Mouse (Mus musculus) heart, adult 9 months (tissue): ENCODE data around the gene Rpl23.

Experiments
- DNase-seq, 2 experiments: peaks; one replicate each; pipeline ENCODE4 v3.0.0; 2022; ENCODE audit warnings: low spot score in 2 of 2

Gene Rpl23

DNA sequence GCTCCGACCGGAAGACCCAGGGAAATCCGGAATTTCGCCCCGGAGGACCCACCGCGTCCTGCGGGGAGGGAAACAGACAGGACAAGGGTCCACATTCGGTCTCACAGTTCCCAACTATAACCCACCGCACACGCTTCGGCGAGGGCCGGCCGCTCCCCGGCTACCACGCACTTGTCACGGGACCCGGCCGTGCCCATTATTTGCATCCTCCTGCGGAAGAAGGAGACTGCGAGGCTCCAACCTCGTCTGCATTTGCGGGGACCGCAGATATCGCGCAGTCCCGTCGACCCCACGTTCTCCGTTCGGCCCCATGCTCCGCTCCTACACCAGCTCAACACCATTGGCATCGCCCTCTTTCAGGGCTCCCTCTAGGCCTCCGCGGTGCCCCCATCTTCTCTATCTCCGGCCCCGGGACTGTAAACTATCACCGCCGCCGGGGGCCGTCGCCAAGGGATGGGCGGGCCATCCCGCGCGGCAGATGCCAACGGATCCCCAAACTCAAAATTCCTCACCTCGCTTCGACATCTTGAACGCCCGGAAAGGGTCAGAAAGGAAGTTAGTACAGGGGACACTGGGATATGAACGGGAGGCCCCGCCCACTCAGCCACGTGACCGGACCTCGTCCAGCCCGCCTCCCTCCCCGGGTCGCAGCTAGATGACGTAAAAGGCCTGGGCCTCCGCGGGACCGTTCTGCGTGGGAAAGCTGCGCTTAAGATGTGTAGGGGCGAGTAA lies at the start of gene Rpl23:
TSS of gene Rpl23 (minus strand) at position 606 of the 732 bp plus-strand sequence.
- DNase-seq, result peak; percentile 98 to 99

DNA sequence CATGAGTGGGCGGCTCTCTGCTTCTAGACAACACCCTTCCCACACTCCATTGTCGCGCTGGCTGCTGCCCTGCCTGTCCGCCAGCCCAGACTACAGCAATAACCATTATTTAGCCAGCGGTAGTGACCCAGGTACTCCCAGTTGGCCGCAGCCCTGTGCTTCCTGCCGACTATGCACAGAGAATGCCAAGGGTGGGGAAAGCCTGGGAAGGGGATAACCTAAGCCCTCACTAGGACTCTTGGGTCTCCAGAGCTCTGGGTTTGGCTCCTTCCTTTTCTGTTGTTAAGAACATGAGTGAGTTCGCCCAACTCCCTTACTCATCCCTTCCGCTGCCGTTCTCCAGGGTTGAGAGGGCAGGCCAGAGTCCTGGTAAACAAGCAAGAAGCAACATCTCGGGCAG lies 49.8 kb upstream of the Rpl23 start:
- peak; percentile 59 to 60 for DNase-seq

DNA sequence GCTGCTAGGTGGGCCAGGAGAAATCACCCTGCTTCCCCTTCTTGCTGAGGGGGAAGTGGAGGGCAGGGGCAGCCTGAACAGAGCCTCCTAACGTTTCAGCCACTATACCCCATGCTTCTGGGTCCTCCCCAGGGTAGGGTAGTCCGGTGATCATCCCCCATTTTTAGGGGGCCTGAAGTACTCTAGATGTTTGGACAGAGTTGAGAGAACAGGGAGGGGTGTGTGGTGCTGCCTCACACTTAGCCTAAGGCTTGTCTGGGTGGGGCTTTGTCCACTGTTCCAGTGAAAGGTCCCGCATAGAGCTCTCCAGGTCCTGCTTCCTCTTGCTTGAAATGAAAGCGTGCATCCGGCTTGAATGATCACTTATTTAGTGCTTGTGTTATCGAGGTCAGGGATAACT lies 48.3 kb upstream of the Rpl23 start:
- DNase-seq, result no peak

DNA sequence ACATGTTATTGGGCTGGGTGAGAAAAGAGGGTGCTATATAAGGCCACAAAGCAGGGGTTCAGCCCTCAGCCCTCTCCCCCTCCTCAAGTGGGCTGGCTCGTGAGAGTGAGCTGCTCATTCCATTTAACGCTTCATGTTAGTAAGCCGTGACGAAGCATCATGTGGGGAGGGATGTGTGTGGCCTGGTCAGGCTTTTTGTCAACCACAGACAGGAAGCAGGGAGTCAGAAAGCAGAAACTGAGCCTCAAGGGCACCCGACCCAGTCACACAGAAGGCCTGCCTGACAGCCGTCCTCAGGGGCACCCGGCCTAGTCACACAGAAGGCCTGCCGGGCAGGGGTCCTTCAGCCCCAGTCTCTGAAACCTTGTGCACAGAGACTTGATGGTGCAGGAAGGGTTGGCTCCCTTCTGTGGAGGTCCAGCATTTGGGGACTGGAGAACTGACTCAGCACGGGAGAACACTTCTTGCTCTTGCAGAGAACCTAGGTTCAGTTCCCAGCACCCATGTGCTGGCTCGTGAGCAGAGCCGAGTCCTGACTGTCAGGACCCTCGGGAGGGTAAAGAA lies 47.8 kb upstream of the Rpl23 start:
- DNase-seq, result no peak

DNA sequence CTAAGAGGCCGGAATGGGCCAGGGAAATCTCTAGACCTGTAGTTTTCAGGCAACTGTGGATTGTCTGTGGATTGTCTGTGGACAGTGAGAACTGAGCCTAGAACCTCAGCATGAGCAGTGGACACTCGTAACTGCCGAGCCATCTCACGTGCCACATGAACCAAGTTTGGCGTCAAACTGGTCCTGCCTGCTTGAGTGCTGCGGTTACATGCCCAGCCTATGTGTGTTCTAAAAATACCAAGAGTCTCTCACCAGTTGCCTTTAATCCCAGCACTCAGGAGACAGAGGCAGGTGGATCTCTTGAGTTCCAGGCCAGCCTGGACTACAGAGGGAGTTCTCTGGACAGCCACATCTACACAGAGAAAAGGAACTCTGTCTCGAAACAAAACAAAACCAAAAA lies 47.1 kb upstream of the Rpl23 start:
- no peak for DNase-seq

DNA sequence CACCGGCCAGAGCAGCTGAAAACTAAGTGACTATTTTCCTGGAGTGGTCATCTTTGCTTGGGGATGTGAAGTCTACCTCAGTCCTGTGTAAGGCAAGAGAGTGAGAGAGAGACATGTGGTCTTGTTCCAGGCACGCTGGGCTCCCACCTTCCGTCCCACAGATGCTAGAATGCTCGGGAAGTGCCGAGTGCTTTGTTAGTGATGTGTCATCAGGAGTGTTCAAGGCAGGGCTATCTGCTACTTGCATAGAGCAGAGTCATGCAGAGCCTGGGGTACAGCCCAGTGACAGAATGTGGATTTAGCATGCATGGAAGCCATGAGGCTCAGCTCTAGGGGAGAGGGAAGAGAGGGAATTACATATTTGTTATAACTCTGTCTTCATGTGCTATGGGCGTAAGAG lies 45.4 kb upstream of the Rpl23 start:
- no peak for DNase-seq

DNA sequence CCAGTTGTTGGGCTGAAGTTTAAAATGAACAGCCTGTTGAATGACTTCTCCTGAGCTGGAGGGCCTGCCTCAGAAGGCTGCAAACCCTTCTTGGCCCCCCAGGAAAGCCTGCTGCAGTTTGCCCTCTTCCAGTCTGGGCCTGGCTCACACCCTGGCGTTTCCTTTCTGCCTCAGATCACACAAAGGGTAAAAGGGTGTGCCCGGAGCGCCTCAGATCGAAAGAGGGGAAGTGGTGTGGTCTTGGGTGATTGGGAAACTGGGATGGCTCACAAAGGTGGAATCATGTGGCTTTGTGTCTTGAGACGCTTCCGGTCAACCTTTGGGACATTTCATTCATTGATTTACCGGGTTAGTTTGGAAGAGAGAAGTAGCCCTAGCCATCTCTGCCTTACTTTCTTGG lies 44.2 kb upstream of the Rpl23 start:
- DNase-seq, result no peak

DNA sequence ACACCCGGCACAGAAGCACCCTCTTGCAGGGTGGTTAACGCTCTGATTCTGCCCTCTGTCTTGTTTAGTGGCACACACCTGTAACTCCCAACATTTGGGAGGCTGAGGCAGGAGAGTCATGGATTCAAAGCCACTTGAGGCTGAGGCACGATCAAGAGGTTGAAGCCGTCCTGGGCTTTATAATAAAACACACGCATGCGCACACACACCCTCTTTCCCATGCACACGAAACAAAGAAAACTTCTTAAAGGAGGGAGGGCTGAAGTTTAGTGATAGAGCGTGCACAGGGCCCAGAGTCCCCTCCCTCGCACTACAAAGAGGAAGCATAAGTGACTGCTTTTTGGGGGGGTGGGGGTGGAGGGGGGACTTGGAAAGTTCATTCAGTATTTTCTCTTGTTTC lies 43.7 kb upstream of the Rpl23 start:
- DNase-seq, result no peak

DNA sequence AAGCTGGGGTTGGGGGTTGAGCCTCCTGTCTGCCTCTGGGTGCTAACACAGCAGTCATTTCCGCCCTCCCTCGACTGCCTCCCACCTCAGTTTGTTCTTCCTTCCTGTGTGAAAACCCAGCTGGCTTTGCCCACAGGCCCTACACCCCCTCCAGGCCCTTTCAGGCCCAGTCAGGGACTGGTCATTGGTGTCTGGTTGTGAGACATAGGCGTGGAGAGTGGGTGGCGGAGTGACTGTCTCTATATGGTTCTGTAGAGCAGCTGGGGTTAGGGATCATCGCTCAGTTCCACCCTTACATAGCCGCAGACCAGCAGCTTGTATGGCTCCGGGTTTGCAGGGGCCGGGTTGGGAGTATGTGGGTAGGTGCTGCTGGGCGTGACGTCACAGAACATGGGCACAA lies 43.1 kb upstream of the Rpl23 start:
- DNase-seq, result no peak

DNA sequence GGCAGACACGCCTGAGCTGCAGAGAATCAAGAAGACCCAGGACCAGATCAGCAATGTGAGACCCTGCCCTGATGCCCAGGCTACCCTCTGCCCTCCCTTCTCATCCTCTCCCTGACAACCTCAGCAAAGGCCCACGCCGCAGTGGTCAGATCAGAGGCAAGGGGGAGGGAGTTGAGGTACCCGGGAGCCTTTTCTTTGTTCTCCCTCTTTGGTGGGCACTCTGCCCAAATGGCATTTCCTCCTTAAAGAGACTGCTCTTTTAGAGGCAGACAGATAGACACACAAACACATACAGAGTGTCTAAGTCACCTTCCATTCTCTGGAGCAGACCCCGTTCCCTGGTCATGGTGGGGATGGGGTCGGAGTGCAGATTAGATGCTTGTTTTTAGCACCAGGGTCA lies 42.7 kb upstream of the Rpl23 start:
- no peak for DNase-seq

DNA sequence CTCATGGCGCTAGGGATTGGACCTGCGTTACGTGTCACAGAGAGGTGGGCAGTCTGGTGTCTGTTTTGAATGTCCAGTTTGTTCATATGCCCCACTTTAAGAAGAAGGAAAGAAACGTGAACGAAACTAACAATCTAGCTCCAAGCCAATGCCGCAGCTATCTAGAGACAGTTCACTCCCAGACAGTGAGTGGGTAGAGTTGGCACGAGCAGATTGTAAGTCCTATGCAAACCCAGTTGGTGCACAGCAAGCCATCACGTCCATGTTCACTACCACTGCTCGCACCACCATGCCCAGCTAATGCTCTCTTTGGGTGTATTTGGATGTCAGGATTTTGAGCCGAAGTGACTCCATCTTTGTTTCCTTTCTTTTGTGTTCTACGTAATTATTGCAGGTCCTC lies 41.9 kb upstream of the Rpl23 start:
- DNase-seq, result no peak

DNA sequence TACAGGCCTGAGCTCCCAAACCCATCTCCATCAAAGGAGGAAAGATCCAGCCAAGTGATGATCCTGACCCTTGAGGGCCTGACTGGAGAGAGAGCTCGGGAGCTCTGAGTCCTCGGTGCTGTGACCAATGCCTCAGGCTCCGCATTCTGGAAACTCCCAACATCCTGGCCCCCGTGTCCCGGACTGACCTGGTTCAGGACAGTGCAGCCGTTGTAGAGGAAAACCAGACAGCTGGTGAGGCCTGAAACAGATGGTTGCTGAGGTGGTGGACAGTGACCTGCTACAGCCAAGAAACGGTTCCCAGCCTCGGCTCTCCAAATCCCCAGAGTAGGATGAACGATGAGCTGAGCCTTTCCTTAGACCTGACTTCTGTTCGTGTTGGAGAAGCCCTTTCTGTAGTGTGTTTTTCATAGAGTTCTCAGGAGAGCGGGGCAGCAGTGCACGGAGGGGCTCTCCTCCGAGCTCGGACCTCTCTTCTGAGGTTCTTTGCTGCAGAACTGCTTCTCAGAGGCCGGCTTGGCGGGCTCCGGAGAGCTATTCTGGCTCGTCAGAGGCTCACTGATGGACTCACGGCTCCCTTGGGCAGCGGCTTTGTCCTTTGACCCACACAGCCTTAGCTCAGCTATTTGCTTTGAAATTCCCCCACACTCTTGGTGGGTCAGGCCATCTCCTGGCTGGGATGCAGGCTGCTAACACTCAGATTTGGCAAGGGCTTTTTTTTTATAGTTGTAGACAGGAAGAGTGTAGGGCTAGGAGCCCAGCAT lies 40.8 kb upstream of the Rpl23 start:
- DNase-seq, result peak; percentile 60 to 69

DNA sequence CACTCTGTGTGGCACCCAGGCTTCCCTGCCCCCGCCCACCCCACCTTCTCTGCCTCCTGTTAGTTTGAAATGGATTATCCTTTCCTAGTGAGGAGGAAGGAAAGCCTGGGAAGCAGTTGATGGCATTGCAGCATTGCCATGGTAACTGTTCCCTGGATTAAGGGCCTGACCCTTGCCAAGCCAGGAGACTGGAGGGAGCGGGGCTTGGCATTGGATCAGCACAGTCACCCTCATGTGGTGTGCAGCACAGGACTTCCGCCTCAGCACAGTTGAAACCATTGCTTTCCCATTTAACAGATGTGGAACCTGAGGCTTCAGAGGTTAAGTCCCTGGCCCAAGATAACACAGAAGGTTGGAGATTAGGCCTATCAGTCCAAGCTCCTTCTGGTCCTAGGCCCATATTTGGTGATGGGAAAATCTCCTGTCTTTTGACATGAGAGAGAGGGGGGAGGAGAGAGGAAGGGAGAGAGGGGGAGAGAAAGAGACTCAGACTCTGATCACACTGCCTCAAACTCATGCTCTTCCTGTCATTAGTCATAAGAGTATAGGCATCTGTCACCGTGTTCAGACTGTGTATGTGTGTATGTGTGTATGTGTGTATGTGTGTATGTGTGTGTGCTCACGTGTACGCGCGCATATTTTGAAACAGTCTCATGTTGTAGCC lies 39.3 kb upstream of the Rpl23 start:
- no peak for DNase-seq

DNA sequence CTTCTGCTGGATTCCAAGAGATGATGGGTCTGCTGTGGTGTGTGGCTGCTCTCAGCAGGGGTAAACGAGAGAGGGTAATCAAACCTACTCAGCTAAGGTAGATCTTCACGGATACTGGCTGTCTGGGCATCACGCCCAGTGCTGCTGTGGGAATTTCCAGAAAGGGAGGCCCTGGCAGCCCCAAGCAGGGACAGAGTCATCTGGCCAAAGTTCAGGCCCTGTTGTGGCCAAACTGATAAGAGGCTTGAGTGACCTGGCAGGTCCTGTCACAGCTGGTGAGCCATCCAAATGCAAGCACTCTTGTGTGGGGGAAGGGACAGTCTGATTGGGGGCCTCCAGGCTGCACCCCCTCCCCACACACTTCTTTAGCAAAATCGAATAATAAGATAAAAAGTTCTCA lies 38.6 kb upstream of the Rpl23 start:
- DNase-seq, result peak; percentile 76 to 79

DNA sequence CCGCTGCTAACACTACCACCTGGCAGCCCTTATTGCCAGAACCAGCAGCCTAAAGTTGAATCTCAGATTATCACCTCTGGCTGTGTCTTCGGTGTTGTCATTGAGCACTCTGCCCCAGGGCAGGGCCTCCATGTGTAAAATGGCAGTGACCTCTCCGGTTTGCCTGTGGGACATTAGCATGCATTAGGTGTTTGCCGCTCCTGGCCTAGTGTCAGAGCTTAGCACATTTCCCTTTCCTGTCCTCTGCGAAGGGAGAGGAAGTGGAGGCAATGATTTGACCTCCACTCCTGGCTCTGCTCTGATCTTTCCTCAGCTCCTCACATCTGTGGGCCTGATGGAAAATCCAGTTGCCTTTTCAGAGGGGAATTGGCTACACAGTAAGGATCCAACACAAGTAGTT lies 37.7 kb upstream of the Rpl23 start:
- peak in 1 of 2 experiments; percentile 71 for DNase-seq

DNA sequence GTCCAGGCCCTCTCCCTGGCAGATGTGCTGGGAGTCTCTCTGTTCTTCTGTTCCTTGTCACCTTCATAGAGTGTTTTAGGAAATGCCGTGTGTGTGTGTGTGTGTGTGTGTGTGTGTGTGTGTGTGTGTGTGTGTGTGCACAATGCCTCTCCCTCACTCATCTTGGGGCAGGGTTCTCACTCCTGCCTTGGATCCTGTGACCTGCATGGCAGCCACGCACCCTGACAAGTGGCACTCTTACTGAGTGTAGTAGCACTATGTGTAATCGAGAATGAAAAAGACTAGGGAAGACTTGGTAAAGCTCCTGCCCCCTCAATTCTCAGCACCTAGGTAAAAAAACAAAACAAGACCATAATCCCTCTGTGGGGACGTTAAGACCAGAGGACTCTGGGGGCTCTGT lies 36.9 kb upstream of the Rpl23 start:
- no peak for DNase-seq

DNA sequence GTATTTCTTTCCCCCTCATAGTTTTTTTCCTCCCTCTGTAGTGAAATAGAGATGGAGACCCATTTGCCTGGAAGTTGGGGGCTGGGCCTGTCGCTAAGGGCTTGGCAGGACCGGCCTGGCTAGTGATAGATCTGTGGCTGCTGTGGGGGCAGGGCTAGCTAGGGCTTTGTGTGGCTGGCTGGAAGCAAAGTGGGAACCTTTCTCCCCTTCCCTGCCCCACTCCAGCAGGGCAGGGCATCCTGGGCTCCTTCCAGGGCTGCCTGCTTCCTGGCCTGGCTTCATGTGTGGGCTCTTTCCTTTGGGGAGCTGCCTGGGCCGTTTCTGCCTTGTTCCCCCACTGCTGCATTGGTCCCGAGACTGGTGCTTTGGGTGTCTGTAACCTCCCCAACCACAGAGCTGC lies 36.3 kb upstream of the Rpl23 start:
- DNase-seq, result no peak

DNA sequence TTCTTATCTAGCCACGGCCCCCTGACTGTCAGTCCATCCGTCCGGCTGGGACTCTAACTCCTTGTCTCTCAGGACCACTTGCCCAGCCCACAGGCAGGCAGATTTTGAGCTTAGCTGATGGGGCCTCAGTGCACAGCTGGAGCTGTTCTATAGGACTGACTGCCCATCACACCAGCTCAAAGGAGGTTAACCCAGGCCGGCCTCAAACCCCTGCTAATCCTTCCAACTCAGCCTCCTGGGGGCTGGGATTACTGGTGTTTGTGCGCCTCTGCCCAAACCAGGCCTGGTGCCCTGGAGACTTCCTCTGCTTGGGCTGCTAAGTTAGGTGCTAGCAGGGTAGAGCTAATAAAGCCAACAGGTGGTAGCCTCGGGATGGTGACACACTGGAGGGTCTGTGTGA lies 35.8 kb upstream of the Rpl23 start:
- DNase-seq, result no peak

DNA sequence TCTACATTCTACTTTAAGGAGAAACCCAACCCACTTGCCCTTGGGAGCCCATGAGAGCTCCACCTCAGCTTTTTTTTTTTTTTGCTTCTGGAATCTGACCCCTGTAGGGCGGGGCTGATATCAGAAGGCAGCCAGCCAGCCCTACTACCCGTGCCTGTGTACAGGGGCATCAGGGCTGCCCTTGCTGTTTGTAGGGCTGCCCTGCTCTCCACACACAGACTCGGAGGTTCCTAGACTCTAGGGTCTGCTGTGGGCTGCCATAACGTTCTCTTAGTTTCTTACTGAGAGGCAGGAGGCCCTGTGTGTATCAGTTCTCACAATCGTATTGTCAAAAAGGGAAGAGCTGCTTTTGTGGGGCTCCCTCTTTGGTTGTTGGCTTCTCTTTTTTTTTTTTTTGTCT lies 35.1 kb upstream of the Rpl23 start:
- no peak for DNase-seq

DNA sequence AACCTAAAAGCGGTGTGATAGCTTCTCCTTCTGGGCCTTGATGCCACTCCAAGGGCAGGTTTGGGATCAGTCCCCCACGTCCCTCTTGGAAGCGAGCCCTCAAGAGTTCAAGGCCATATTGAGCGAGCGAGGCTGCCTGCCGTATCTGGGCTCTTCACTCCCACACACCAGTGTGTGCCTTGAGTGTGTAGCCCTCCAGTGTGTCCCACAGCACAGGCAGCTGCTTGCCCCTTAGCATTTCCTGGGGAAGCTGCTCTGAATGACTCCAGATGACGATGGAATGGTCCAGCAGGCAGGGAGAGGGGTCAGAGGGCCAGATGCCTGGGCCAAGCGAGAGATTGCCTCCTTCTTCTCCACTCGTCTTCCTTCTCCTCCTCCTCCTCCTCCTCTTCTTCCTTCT lies 34.7 kb upstream of the Rpl23 start:
- no peak for DNase-seq

DNA sequence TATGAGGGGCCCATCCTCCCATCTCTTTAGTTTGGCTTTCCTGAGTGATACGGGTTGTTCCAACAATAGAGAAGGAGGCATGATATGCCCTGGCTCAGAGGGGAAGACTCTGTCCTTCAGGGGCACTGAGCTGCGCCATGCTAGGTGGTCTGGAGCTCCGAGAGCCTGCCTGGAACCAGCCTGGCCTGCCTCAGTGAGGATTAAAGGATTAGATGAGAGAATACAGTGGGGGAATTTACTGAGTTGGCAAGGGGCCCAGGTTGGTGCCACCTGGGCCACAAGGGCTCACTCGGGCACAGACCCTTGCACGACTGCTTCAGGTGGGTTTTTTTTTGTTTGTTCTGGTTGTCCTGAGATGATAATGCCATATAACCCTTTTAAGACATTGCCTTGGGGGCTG lies 33.9 kb upstream of the Rpl23 start:
- no peak for DNase-seq

DNA sequence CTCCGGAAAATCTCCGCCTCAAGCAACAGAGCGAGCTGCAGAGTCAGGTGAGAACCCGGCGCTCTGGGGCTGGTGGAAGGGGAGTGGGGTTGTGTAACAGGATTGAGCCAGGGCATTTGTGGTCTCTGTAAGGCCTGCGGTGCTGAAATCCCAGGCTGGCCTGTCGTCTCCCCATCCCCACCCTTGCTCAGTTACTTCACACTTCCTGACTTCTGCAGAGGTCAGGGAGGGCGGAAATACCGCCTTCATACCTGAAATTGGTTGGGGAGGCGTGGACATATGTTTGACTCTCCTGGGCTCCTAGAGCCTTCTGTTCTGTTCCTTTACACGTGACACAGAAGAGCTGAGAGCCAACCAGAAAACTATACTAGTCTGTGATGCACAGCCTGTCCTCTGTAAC lies 33.5 kb upstream of the Rpl23 start:
- DNase-seq, result no peak
